Mouse (Mus musculus) stomach, postnatal 0 days (tissue): ENCODE results near the gene Alox5ap.

ENCODE experiments used
- CTCF ChIP-seq: IDR thresholded peaks from 2 replicates; pipeline ENCODE4 v1.5.1; 2016; ENCODE audit warnings: antibody characterized with exemption, low read depth, mild to moderate bottlenecking, moderate library complexity
- EP300 ChIP-seq: optimal IDR thresholded peaks from 2 replicates; pipeline ENCODE3; 2016; ENCODE audit warnings: antibody characterized with exemption

DNA sequence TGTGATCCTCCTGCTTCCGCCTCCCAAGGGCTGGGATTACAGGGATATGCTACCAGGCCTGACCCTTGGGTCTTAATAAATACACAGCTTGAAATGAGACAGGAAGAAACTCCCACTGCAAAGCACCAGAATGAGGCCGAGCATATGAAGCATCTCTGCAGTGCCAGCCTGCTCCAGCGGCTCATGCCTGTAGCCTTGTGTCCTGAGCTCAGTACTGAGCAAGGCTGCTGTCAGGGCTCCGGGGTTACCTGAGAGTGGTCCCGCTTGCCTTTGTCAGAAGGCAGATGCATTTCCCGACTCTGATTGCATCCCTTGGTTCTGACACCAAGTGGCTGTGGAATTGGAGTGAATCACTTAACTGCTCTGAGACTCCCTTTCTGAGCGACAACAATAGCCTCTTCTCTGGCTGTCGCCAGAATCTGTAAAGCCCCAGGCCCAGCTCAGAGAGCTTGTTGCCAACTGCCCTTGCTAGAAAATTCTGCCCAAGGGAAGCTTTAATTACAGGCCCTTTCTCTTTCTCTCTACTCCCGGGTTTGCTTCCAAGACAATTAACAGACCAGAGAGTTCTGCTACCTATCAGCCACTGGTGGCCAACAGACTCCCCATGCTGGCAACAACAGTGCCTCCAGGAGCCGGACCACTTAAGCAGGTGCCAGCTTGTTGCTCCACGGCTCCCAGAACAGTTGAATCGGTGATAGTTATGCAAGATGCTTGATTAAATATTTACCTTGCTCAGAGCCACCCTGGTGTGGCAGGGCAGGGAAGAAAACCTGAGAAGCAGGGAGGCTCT lies 64.7 kb downstream of the Alox5ap start:
- no peak for TF ChIP-seq CTCF
- TF ChIP-seq EP300: no peak
